Comparison of ENCODE assay signal across 16 mouse cellular contexts in genomic region chr7:142374413-142375015, GRCm38 (mm10). TPM values are rescaled to one million over a fixed set of nuclear protein-coding genes. Genes with fewer than 3 reads are reported as not detected.
DNase-seq lines count a peak whose midpoint lies in the region; ATAC-seq and TF ChIP-seq lines count a peak whose summit lies in the region.
"Had no signal": no experiment of that assay in that cellular context is flagged by ENCODE, and none has a peak within 500 bp of the region (broad histone marks: within the 10 kb centered on the region; RNA-seq: fewer than 3 reads in every experiment).

No protein-coding gene starts in this region.

- WGBS in heart, adult 2 months: 59% methylated on average over 5 of the region's 5 CpGs
- 92% methylated on average over 5 of the region's 5 CpGs for WGBS in midbrain, embryonic 15.5 days

- DNase-seq in adrenal gland, adult (ENCODE audit: inconsistent age in 2 of 2, low spot score in 1 of 2): peak; percentile 44 to 63
- DNase-seq in adrenal gland, postnatal 4 days (ENCODE audit: low spot score in 2 of 2): no peak
- DNase-seq in heart, adult 2 months: peak in 1 of 2 experiments; percentile 59
- DNase-seq in heart, postnatal 4 days: no peak
- DNase-seq in gastrocnemius, postnatal 25 days: peak; percentile 69
- no peak for DNase-seq in layer of hippocampus, postnatal 14 days (ENCODE audit: low spot score in 2 of 2)
- DNase-seq: lung, adult 2 months; spleen, adult 18-20 months had no signal

- no peak overlapping the region for H3K4me2 ChIP-seq in midbrain, embryonic 15.5 days
- H3K4me2 ChIP-seq: embryonic facial prominence, embryonic 12.5 days had no signal

- intact Hi-C loops in heart, adult 2 months (cut with DNase I): no loop called here

- no peak for TF ChIP-seq POLR2A in heart, adult 2 months (IDR thresholded peaks at IDR 0.05; ENCODE audit: insufficient read depth, low read depth, low read length)

- H3K9me3 ChIP-seq in midbrain, embryonic 15.5 days: no peaks in the 10 kb centered on the region
- H3K9me3 ChIP-seq: embryonic facial prominence, embryonic 12.5 days; megakaryocyte, embryonic 14.5 days had no signal

- 0 out of 2 replicates have a peak, but pooled peaks have one; percentile 31 for TF ChIP-seq EP300 in heart, adult 2 months (IDR thresholded peaks at IDR 0.05; ENCODE audit: insufficient read depth, low read depth, low read length)

- no peaks in the 10 kb centered on the region for H3K27me3 ChIP-seq in heart, adult 2 months (ENCODE audit: control insufficient read depth, insufficient read depth, low read length)
- H3K27me3 ChIP-seq in midbrain, embryonic 15.5 days (replicated peaks): peaks cover 27% of the 10 kb centered on the region

- H3K79me2 ChIP-seq in heart, adult 2 months (replicated peaks; ENCODE audit: control insufficient read depth, insufficient read depth, low read length): no peaks in the 10 kb centered on the region

- peaks cover 10% of the 10 kb centered on the region for H3K4me1 ChIP-seq in heart, adult 2 months (ENCODE audit: control insufficient read depth, insufficient read depth, low read length)
- peaks cover 10% of the 10 kb centered on the region for H3K4me1 ChIP-seq in midbrain, embryonic 15.5 days

- peak overlapping the region; percentile 60 for H3K27ac ChIP-seq in heart, adult 2 months
- no peak overlapping the region for H3K27ac ChIP-seq in midbrain, embryonic 15.5 days
- H3K27ac ChIP-seq: embryonic facial prominence, embryonic 12.5 days had no signal

- no peak overlapping the region for H3K9ac ChIP-seq in heart, adult 2 months (ENCODE audit: low read depth, low read length)
- no peak overlapping the region for H3K9ac ChIP-seq in midbrain, embryonic 15.5 days
- H3K9ac ChIP-seq: embryonic facial prominence, embryonic 12.5 days had no signal

- H3K36me3 ChIP-seq in heart, adult 2 months (ENCODE audit: control insufficient read depth, insufficient read depth, low read length): peaks cover 2% of the 10 kb centered on the region; the same call in 1 of the 2 replicates
- H3K36me3 ChIP-seq in midbrain, embryonic 15.5 days (replicated peaks): peaks cover 24% of the 10 kb centered on the region

- no peak overlapping the region for H3K4me3 ChIP-seq in heart, adult 2 months
- no peak overlapping the region for H3K4me3 ChIP-seq in midbrain, embryonic 15.5 days
- H3K4me3 ChIP-seq: embryonic facial prominence, embryonic 12.5 days; megakaryocyte, embryonic 14.5 days had no signal

- TF ChIP-seq CTCF in heart, adult 2 months (IDR thresholded peaks at IDR 0.05): no peak

- ATAC-seq in megakaryocyte progenitor cell, adult 5-6 weeks (replicated peaks; ENCODE audit: poor library complexity): 0 out of 2 replicates have a peak, but pooled peaks have one; percentile 10
- no peak for ATAC-seq in midbrain, embryonic 15.5 days (replicated peaks)
- ATAC-seq: forebrain, embryonic 14.5 days had no signal

RNA-seq across cellular contexts. Expression of gene Ifitm10, which starts 1.0 kb away (rescaled TPM):
- 1 to 10 TPM; 5.1 to 6.2 TPM for total RNA-seq in adrenal gland, postnatal 4 days (2021)
- 1 to 10 TPM; 2.2 to 3.6 TPM for total RNA-seq in heart, adult 2 months (2021)
- polyA plus RNA-seq in heart, adult 2 months (2012; rRNA removed): 4.9 and 6.4 TPM in 2 replicates
- 1 to 10 TPM; 2.0 TPM for total RNA-seq in heart, postnatal 4 days (2021)
- total RNA-seq in gastrocnemius, postnatal 25 days (2021): 1 to 10 TPM; 3.3 to 4.2 TPM
- total RNA-seq in megakaryocyte progenitor cell, adult 5-6 weeks (2015): not detected in 2 replicates
- total RNA-seq in megakaryocyte progenitor cell, adult 5-6 weeks (2017): not detected in 2 replicates
- total RNA-seq in layer of hippocampus, postnatal 14 days (2021): 10 to 100 TPM; 30.0 to 31.3 TPM
- 9.5 and 10.1 TPM in 2 replicates for polyA plus RNA-seq in midbrain, embryonic 15.5 days (2015; fragmentation: Nextera tagmentation; extraction: Ambion mirVana)
- polyA plus RNA-seq: testis, adult 2 months had no signal

RNA-seq across cellular contexts. Expression of gene Gm49369, which starts 8.0 kb away (rescaled TPM):
- 1 to 10 TPM in 1 of 2 experiments, under 1 TPM in 1; 0.48 to 4.3 TPM for total RNA-seq in adrenal gland, postnatal 4 days (2021)
- total RNA-seq in heart, adult 2 months (2021): 1 to 10 TPM; 3.5 to 4.9 TPM
- 0.23 TPM in 1 of 2 replicates, not detected in the other for polyA plus RNA-seq in heart, adult 2 months (2012; rRNA removed)
- total RNA-seq in heart, postnatal 4 days (2021): 1 to 10 TPM in 1 of 2 experiments, under 1 TPM in 1; 0.43 to 1.7 TPM
- total RNA-seq in gastrocnemius, postnatal 25 days (2021): 1 to 10 TPM; 4.0 to 5.6 TPM
- not detected in 2 replicates for total RNA-seq in megakaryocyte progenitor cell, adult 5-6 weeks (2015)
- total RNA-seq in megakaryocyte progenitor cell, adult 5-6 weeks (2017): 25.2 and 59.0 TPM in 2 replicates
- total RNA-seq in layer of hippocampus, postnatal 14 days (2021): under 1 TPM in 1 of 2 experiments, not detected in 1; 0.71 TPM
- 1.4 and 4.4 TPM in 2 replicates for polyA plus RNA-seq in midbrain, embryonic 15.5 days (2015; fragmentation: Nextera tagmentation; extraction: Ambion mirVana)
- polyA plus RNA-seq: embryonic facial prominence, embryonic 12.5 days; forebrain, embryonic 14.5 days; intestine, embryonic 14.5 days; large intestine, adult 2 months; testis, adult 2 months had no signal

RNA-seq across cellular contexts. Expression of gene Ctsd, which starts 13.3 kb away (rescaled TPM):
- total RNA-seq in adrenal gland, postnatal 4 days (2021): 100 to 1,000 TPM; 536 to 544 TPM
- 100 to 1,000 TPM; 883 to 991 TPM for total RNA-seq in heart, adult 2 months (2021)
- 1,120 and 1,462 TPM in 2 replicates for polyA plus RNA-seq in heart, adult 2 months (2012; rRNA removed)
- total RNA-seq in heart, postnatal 4 days (2021): 100 to 1,000 TPM; 344 to 370 TPM
- 100 to 1,000 TPM; 317 to 434 TPM for total RNA-seq in gastrocnemius, postnatal 25 days (2021)
- total RNA-seq in megakaryocyte progenitor cell, adult 5-6 weeks (2015): 115 and 133 TPM in 2 replicates
- 129 and 170 TPM in 2 replicates for total RNA-seq in megakaryocyte progenitor cell, adult 5-6 weeks (2017)
- total RNA-seq in layer of hippocampus, postnatal 14 days (2021): 100 to 1,000 TPM; 304 to 345 TPM
- 254 and 288 TPM in 2 replicates for polyA plus RNA-seq in midbrain, embryonic 15.5 days (2015; fragmentation: Nextera tagmentation; extraction: Ambion mirVana)

Comparison
In these comparisons a context has a peak if more than half of its experiments do, and no peak if none do; other contexts are left out.
1. DNase-seq: peak in adrenal gland, adult (2 of 2) and gastrocnemius, postnatal 25 days (single experiment); none in adrenal gland, postnatal 4 days (0 of 2), heart, postnatal 4 days (single experiment) and layer of hippocampus, postnatal 14 days (0 of 2).
2. RNA of gene Ifitm10, which starts 1.0 kb away (total RNA-seq): 30.0 to 31.3 TPM in layer of hippocampus, postnatal 14 days; 5.1 to 6.2 TPM in adrenal gland, postnatal 4 days, 3.3 to 4.2 TPM in gastrocnemius, postnatal 25 days, 2.2 to 3.6 TPM in heart, adult 2 months, 2.0 TPM in heart, postnatal 4 days and not detected in megakaryocyte progenitor cell, adult 5-6 weeks; every median in the first group is over 4 times any median in the second.